Mouse (Mus musculus): ENCODE measurements around the gene Gzmm.

Gene Gzmm

GRCm38 (mm10) chr10:79723692-79724091 is 34.9 kb downstream of the Gzmm start:
- CTCF ChIA-PET: no interaction called here

- CTCF ChIA-PET: interaction anchor here (0.7 to 0.9 kb wide), 2 partner anchors 11 to 1587 kb away, joined by 3 read pairs; no protein-coding TSS in a partner anchor
These were observed 37.3 kb downstream of the Gzmm start for GRCm38 (mm10) chr10:79726090-79726489.

GRCm38 (mm10) chr10:79728323-79729249 is 39.8 kb downstream of the Gzmm start:
- CTCF ChIA-PET: no interaction called here

GRCm38 (mm10) chr10:79729357-79729965 is 40.6 kb downstream of the Gzmm start:
- CTCF ChIA-PET: interaction anchor here (0.7 kb wide), 1 partner anchor 79 kb away, joined by 4 read pairs; no protein-coding TSS in a partner anchor

DNA sequence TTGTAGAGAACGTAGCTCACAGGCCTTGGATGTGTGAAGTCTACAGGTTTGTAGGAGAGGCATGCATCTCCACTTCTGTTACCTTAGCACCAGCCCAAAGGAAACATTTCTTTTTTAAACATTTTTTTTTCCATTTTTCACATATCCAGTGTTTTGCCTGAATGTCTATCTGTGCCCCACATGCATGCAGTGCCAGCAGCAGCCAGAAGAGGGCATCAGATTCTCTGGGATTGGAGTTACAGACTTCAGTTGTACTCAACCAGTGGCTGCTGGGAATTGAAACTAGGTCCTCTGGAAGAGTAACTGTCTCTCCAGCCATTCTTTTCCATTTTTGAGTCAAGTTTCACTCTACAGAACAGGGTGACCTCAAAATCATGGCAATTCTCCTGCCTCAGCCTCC is 43.7 kb downstream of the Gzmm start:
- CTCF ChIA-PET: no interaction called here

- CTCF ChIA-PET: no interaction called here
These were observed 45.0 kb downstream of the Gzmm start for GRCm38 (mm10) chr10:79733847-79734246.

DNA sequence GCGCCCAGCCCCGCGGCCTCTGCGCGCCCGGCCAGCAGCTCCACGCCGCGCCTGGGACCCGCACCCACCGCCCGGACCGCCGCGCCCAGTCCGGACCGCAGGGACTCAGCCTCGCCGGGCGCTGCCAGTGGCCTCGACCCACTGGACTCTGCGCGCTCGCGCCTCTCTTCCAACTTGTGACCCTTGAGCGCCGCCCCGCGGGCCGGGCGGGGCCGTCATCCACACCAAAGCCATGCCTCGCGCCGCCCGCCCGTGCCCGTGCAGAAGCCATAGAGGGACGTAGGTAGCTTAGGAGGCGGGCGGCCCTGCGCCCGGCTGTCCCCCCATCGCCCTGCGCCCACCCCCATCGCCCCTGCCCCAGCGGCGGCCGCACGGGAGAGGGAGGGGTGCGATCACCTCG is 46.5 kb downstream of the Gzmm start:
- CTCF ChIA-PET: no interaction called here

DNA sequence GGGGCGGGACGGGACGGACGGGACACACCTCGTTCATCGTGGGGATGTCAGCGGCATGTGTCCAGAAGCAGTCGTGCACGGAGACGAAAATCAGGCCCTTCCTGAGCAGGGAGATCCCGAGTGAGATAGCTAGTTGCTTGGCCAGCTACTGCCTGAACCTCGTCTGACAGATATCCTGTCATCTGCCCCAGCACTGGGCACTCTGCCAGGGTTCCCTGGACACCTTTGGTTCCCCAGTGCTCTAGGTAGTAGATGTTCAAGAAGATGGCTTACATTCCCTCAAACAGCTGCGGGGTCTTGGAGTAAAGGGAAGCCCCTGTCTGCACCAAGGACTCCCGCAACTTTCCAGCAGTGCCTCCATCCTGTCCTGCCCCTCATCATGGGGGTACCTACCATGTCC is 47.9 kb downstream of the Gzmm start:
- CTCF ChIA-PET: interaction anchor here (0.9 kb wide), 1 partner anchor 11 kb away, joined by 3 read pairs; no protein-coding TSS in a partner anchor

- CTCF ChIA-PET: no interaction called here
These were observed 49.4 kb downstream of the Gzmm start for GRCm38 (mm10) chr10:79738259-79738658.

DNA sequence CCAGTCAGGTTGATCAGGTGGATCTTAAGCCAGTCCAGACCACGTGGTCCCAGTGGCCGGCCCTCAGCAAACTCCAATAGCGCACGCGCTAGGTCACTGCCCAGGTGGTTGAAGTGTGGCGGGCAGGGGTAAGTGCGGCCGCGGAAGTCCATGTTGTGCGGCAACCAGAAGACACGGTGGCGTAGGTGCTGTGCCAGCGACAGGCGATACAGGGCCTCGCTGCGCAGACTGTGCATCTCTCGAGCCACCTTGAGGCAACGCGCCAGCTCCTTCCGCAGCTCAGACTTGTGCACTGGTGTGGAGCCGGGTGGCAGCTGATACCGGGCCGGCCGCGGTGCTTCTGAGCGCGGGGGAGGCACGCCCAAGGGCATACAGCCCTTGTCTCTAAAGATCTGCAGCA is 50.4 kb downstream of the Gzmm start:
- CTCF ChIA-PET: no interaction called here

DNA sequence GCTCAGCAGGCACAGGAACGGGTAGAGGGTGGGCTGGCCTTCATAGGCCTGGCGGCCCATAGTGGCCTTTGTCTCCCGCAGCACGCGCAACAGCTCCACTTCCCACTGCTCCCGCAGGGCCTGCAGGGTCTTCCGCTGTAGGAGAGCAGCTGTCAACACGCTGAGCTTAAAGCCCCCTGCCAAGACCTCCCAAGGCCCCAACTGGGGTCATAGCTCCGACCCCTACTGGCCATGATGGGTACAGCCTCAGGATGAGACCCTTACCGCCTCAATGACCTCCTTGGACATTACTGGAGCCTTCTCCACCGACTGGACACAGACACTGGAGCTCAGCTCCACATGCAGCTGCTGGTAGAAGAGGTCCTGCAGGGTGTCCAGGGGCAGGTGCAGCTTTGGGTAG is 52.0 kb downstream of the Gzmm start:
- CTCF ChIA-PET: interaction anchor here (0.5 to 1.0 kb wide), 2 partner anchors 29 to 48 kb away, joined by 3 to 5 read pairs; no protein-coding TSS in a partner anchor

DNA sequence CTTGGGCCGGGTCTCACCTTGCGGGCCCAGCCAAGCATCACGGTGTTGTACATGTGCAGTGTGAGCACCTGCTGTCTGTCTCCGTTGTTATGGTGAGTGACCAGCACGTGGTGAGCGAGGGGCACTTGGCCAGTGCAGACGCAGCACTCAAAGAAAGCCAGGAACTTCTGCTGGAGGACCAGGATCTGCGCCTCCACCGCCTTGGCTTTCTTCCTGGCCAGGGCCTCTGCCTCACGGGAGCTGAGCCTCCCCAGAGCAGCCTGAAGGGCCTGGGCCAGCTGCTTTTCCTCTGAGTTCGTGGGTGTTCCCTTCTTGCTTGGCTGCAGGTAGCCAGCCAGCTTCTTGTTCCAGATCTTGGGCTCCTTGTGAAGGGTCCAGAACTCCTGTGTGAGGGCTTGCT is 54.3 kb downstream of the Gzmm start:
- CTCF ChIA-PET: no interaction called here

DNA sequence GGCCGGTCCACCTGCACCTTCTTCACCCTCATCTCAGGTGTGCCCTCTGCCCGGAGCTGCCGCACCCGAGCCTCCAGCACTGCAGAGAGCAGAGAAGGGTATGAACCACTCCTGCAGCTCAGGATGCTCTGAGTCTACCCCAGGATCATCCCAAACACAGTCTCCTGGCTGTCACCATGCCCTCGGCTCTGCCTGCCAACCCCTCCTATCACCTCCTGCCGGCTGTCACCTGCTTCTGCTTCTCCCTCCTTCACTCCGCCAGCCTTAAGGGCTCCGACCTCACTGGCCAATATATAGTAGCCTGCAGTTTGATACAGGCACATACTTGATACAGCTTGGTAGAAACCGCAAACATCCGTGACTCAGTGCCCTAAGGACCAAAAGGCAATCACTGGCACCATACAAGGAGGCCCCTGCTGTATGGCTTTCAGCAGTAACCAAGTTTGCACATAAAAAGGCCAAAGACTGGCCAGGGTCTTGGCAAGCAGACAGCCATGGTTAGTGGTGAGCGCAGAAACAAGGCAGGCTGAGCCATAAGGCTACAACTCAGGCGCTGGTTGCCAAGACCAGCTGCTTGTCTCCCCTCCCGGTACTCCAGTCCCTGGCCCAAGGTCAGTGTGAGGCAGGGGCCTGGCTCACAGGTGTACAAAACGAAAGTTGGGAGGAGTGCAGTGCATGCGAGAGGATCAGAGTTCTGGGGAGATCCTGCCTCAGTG is 55.0 kb downstream of the Gzmm start:
- CTCF ChIA-PET: no interaction called here

All from spleen, embryonic (tissue).